Mouse (Mus musculus) spleen, adult 2 months (tissue): ENCODE data around the gene Fam189b.
"Not testable (repeated sequence)": the region's sequence is repeated elsewhere in the genome, so short reads cannot be mapped to it uniquely, and the experiment has no call there.

ENCODE experiments used
- CTCF ChIP-seq: fragments of 200-500 bp; IDR thresholded peaks from 2 replicates; pipeline ENCODE4 v1.5.1; 2011; ENCODE audit warnings: mild to moderate bottlenecking, inconsistent platforms; ENCODE audit not compliant: insufficient read depth, insufficient read length, insufficient replicate concordance; ENCODE audit errors: extremely low read depth
- POLR2A ChIP-seq: fragments of 200-500 bp; IDR thresholded peaks from 2 replicates; pipeline ENCODE4 v1.6.1; 2011; ENCODE audit warnings: low read depth, low read length, inconsistent platforms

DNA sequence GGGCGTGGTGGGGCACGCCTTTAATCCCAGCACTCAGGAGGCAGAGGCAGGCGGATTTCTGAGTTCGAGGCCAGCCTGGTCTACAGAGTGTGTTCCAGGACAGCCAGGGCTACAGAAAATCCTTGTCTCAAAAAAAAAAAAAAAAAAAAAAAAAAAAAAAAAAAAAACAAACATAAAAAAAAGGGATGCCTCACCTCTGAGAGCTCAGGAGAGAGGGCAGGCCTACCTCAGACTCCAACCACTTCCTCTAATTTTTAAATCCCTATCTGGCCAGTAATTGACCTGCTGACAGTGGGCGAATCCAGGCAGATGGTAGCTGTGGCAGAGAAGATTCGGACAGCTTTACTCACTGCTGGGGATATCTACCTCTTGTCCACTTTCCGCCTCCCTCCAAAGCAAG is 33.5 kb downstream of the Fam189b start:
- TF ChIP-seq POLR2A, CTCF: not testable (repeated sequence)
